Mouse (Mus musculus): ENCODE results near the gene Clca1.

GRCm38 (mm10) chr3:145072339-145072738 lies 39.8 kb upstream of the Clca1 start:
- TF ChIP-seq CTCF (IDR thresholded peaks at IDR 0.05; ENCODE audit: low read depth) (no peak), EP300 (IDR thresholded peaks at IDR 0.05; ENCODE audit: low read depth) (no peak)

Data from heart, postnatal 0 days (tissue).